Comparison of ENCODE assay signal across 8 mouse cellular contexts in genomic region chr13:63294359-63295193, GRCm38 (mm10).
DNase-seq lines count a peak whose midpoint lies in the region; ATAC-seq and TF ChIP-seq lines count a peak whose summit lies in the region.

No protein-coding gene starts in this region.

- peak overlapping the region; percentile 4 for H3K9ac ChIP-seq in heart, embryonic 13.5 days
- H3K9ac ChIP-seq in kidney, postnatal 0 days (ENCODE audit: low read depth, low read length) = no peak overlapping the region; the same call in 1 of the 2 replicates

- no peak for TF ChIP-seq CTCF in Patski (IDR thresholded peaks at IDR 0.05)
- TF ChIP-seq CTCF in kidney, postnatal 0 days (IDR thresholded peaks at IDR 0.05; ENCODE audit: low read depth) = no peak

- H3K4me1 ChIP-seq in heart, embryonic 13.5 days = peaks cover 28% of the 10 kb centered on the region
- peaks cover 21% of the 10 kb centered on the region for H3K4me1 ChIP-seq in kidney, postnatal 0 days (replicated peaks; ENCODE audit: insufficient read depth, low read length)

- H3K4me3 ChIP-seq in heart, embryonic 13.5 days = no peak overlapping the region
- no peak overlapping the region for H3K4me3 ChIP-seq in kidney, postnatal 0 days (replicated peaks; ENCODE audit: low read depth, low read length)

- CTCF ChIA-PET in Patski (lab: Charles Lee) = interaction anchor here (1.0 to 1.5 kb wide), 2 partner anchors 12 to 248 kb away, joined by 4 to 7 read pairs; no protein-coding TSS in a partner anchor

- no peak overlapping the region for H3K4me2 ChIP-seq in heart, embryonic 13.5 days
- no peak overlapping the region for H3K4me2 ChIP-seq in kidney, postnatal 0 days (ENCODE audit: low read length)

- no peaks in the 10 kb centered on the region for H3K27me3 ChIP-seq in Patski
- no peaks in the 10 kb centered on the region for H3K27me3 ChIP-seq in heart, embryonic 13.5 days (replicated peaks)
- no peaks in the 10 kb centered on the region for H3K27me3 ChIP-seq in kidney, postnatal 0 days (ENCODE audit: insufficient read depth, low read length)

- DNase-seq in Patski (ENCODE audit: low read depth, low spot score) = no peak
- peak; percentile 62 for DNase-seq in cerebellum, adult 11 months
- peak; percentile 81 for DNase-seq in kidney, postnatal 0 days (ENCODE audit: low spot score)
- DNase-seq in lung, postnatal 4 days = peak; percentile 52 to 75
- DNase-seq in left cerebral cortex, postnatal 4 days = no peak
- DNase-seq in thymus, adult 18-20 months = no peak
- no peak for DNase-seq in urinary bladder, postnatal 14 days (ENCODE audit: low spot score)

- intact Hi-C loops in left cerebral cortex, postnatal 4 days (cut with DNase I) = no loop called here

- no peaks in the 10 kb centered on the region for H3K9me3 ChIP-seq in heart, embryonic 13.5 days
- no peaks in the 10 kb centered on the region for H3K9me3 ChIP-seq in kidney, postnatal 0 days (replicated peaks; ENCODE audit: low read length)

- WGBS in heart, embryonic 13.5 days = 37% methylated on average over 15 of the region's 15 CpGs
- WGBS in kidney, postnatal 0 days = 31% methylated on average over 15 of the region's 15 CpGs

- in situ Hi-C loops in Patski (cut with MboI; ENCODE audit: low pct_unique_long_range_greater_than_20kb) = no loop called here

- H3K36me3 ChIP-seq in heart, embryonic 13.5 days = peaks cover 79% of the 10 kb centered on the region
- peaks cover 54% of the 10 kb centered on the region for H3K36me3 ChIP-seq in kidney, postnatal 0 days (ENCODE audit: insufficient read depth, low read length)

- POLR2A ChIA-PET in Patski (lab: Charles Lee) = interaction anchor here (1.0 to 1.1 kb wide), 2 partner anchors 18 to 53 kb away, joined by 3 read pairs; no protein-coding TSS in a partner anchor

- H3K27ac ChIP-seq in heart, embryonic 13.5 days (replicated peaks) = peak overlapping the region; percentile 75
- H3K27ac ChIP-seq in kidney, postnatal 0 days = peak overlapping the region; percentile 85

- peak; percentile 42 for ATAC-seq in Patski
- ATAC-seq in heart, embryonic 13.5 days (ENCODE audit: extremely low read depth, insufficient number of reproducible peaks, low FRiP score, low TSS enrichment) = no peak
- peak; percentile 53; the same call in 1 of the 2 replicates for ATAC-seq in kidney, postnatal 0 days (replicated peaks; ENCODE audit: low FRiP score, low read depth)

Comparison
In these comparisons a context has a peak if more than half of its experiments do, and no peak if none do; other contexts are left out.
1. DNase-seq: peak in cerebellum, adult 11 months (single experiment), kidney, postnatal 0 days (single experiment) and lung, postnatal 4 days (2 of 2); none in Patski (single experiment), left cerebral cortex, postnatal 4 days (single experiment), thymus, adult 18-20 months (0 of 2) and urinary bladder, postnatal 14 days (single experiment).